Mouse (Mus musculus) G1E-ER4 (cell line): ENCODE measurements around the gene Rbfox1. TPM values are rescaled to one million over a fixed set of nuclear protein-coding genes. Genes with fewer than 3 reads are reported as not detected.

Experiments
- GATA1 ChIP-seq: IDR thresholded peaks from one replicate; pipeline ENCODE4 v1.8.0; 2012; ENCODE audit warnings: low read length, inconsistent platforms
- polyA plus RNA-seq: library from polyadenylated mRNA; stranded (reverse); fragments of >175 nt; gene quantifications from 2 replicates; pipeline ENCODE4 v1.2.3, GENCODE M21; 2012

Rbfox1 gene
- polyA plus RNA-seq, 1 experiment, result not detected

DNA sequence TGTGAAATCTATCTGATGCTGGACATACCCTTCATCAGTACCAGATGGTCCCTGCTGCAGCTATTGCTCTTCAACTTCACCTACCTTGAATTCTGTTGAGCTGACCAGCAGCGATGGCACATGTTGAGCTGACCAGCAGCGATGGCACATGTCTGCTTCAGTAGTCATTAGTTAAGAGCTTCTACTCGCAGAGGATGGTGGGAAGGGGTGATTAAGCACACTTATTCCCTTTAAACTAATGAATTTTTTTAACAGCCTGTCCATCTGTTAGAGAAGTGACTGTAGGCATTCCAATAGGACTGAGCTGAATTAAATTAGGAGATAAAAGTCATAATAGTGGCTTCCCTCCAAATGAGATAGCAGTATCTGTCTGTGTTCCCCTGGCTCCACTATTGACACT lies 517.7 kb downstream of the Rbfox1 start:
- TF ChIP-seq GATA1, result no peak

DNA sequence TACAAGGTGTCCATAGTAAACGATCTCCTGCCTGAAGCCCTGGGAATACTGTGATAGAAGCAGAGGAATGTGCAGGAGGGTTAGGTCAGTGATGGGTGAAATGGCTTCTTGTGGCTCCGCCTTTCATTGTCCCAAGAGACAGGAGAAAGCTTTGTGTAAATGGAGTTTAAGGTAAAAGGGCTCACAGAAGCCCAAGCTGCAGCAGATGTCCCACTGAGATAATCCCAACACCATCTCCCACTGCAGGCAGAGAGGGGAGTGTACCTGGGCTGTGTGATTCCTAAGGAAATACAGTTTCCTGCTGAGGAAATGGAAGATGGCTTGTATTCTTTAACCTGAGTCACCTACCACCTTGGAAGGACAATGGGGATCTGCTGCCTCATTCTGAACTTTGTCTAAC lies 529.7 kb downstream of the Rbfox1 start:
- no peak for TF ChIP-seq GATA1

DNA sequence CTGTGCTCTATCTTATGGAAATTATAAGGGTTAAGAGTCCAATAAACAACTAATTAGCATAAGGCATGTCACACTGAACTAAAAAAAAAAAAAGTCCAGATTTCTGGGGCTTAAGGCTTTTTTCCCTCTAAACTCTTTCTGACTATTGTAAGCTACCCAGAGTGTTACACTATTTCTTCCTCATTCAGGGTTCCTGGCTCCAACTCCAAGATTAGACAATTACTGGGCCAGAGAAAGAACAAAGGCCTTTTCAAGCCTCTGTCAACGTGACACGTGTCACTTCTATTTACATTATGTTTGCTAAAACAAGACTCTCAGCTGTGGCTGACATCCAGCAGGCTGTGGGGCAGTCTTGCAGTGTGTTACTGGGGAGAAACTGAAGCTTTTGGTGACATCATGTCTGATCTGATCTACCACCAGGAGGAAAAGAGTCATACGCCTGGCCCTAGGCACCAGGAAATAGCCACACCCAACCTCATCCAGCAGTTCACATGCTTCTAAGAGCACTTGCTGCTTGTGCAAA lies 536.5 kb downstream of the Rbfox1 start:
- no peak for TF ChIP-seq GATA1

DNA sequence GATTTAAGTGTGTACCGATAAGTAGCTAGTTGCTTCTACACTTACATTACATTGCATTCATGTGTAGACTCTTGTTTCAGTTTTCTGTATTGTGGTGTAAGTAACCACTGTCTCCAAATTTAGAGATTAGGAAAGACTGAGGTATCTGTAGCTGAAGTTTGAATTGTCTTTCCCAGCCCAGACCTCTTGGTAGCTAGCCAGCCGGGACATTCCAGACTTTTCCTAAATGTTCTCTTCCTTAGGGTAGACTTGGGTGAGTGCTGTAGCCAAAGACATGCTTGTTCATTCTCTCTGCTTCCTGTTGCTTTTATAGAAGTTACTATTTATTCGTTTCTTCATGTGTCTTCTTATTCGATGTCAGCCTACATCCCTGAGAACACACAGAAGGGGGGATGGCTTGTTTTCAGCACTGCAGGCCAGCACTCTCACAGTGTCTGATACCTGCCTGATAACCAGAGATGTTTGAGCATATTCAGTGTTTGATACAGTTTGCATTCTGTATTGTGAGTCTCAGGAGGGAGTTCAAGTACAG lies 538.8 kb downstream of the Rbfox1 start:
- TF ChIP-seq GATA1, result no peak

DNA sequence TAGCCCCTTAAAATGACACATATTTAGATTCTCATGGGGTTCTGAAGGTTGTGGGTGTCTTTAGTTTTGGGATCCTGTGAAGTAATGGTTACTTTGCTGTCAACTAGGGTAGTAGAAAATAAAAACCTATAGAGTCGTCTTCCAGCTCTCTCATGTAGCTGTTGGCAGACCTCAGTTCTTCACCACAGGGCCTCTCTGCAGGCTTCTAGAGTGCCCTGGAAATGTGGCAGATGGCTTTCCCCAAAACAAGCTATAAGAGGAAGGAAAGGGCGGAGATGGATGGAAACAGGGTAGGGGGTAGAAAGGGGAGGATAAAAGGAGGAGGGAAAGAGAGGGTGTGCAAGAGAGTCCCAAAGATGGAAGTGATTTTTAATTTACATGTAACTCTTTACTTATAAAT lies 539.6 kb downstream of the Rbfox1 start:
- TF ChIP-seq GATA1, result no peak

DNA sequence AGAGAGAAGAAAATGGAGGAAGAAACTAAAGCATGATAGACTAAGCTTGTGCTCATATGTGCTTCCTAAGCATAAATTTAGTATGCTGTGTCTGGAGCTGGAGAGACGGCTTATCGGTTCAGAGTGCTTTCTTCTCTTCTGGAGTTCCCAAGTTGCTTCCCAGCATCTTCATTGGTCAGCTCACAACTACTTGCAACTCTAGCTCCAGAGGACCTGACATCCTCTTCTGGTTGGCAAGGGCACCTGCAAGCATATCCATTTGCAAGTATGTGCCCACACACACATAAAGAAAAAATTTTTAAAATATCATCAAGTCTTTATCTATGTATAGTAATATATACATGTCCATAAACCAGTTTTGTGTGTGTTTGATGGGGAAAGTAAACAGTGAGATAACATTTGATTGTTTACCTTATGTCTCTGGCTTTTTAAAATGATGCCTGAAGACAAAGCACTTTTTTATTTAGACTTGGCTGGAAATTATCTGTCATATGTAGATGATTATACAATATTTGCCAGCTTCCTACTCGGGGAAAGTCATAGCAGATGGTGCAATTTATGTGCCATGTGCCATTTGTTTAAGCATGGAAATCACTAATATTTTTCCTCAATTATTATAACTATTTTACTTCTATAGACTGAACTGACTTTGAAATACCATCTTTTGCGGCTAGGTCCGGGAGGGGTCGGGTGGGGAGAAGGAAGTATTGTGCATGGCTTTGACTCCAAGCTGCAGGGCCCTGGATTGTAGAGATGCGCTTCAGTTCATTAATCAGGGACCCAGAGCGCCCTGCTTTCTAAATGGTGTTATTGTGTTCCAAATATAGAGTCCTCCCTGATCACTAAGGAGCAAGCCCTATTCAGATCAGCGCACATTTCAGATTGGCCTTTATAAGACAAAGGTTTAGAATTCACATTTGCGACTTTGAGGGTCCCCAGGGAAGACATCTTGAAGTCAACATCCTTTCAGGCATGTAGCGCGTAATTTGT lies 542.4 kb downstream of the Rbfox1 start:
- TF ChIP-seq GATA1, result no peak

DNA sequence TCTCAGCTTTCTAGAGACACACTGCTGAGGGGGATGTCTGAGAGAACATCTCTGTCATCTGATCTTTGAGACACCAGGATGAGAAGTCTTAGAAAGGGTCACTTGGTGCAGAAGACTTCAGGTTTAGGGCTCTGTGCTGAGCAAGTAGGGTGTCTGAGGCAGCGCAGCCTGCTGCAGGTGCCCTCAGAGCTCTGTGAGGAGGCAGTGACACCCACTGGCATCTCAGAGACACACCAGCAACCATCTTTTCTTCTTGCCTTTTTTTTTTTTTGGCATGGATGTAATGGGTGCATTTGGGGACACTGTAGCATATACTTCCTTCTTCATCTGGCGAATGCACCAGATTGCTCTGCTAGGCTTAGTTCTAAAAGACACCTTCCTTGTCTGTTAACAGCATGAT lies 545.8 kb downstream of the Rbfox1 start:
- no peak for TF ChIP-seq GATA1

DNA sequence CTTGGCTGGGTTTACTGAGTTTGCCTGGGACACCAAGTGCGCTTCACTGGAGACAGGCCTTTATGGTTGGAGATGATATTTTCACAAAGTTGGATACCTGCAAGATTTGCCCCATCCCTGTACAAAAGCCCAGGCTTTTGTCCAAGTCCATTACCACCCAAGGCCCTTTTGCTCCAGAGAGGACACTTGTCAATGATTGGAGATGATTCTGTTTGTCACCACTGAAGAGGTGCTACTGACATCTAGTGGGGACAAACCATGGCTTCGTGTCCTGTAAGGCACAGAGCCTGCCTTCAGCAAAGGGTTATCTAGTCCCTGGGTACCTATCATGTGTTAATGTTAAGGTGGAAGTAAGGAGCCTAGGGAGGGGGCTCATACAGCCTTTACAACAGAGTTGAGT lies 551.3 kb downstream of the Rbfox1 start:
- TF ChIP-seq GATA1, result no peak

DNA sequence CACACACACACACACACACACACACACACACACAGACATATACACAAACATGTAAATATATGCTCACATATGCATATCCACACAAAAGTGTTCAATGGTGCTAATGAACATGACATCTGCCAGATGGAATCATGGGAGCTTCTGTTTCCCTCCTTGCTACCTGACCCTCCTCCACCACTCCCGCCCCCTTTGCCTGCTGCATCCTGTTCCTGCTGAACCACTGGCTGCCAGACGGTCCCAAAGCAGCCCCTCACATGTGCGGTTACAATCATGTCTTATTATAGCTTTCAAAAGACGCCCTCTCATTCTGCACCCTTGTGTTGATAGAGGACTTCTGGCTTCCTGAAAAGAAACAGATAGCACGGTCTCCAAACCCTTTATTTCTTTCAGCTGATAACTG lies 563.1 kb downstream of the Rbfox1 start:
- TF ChIP-seq GATA1, result no peak

DNA sequence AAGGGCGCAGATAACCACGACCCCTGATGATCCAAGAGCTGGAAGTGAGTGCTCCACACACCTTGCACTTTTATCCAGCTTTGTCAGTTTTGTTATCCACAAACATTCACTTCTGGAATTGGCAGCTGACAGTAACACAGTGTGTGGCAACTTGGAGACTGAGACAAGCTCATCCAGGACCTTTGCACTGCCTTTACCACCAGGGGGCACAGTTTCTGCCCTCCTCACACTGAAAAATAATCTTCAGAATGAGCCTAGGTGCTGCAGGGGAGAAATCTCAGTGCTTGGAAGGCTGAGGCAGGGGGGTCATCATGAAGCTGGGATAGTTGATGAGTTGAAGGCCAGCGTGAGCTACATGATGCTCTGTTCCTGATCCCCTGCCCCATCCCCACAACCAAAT lies 570.2 kb downstream of the Rbfox1 start:
- no peak for TF ChIP-seq GATA1

DNA sequence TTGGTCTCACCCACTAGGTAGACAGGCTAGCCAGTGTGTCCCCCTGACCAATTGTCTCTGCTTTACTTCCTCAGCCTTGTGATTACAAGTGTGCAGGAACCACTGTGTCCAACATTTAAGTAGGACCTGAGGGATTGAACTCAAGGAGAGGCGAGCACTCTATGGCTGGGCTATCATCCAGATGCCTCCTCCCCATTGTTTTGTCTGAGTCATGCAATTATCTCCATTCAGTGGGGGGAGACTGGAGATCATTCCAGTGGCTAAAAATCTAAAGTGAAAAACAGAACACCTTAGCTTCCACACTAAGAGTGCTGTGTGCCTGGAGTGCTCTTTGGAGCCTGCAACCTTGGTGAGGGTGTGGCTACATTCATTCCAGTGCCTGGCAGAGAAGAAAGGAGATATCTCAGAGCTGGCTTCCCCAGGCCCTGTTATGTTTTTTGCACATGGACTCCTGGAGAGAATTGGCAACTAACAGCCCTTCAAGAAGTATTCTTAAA lies 594.0 kb downstream of the Rbfox1 start:
- no peak for TF ChIP-seq GATA1

DNA sequence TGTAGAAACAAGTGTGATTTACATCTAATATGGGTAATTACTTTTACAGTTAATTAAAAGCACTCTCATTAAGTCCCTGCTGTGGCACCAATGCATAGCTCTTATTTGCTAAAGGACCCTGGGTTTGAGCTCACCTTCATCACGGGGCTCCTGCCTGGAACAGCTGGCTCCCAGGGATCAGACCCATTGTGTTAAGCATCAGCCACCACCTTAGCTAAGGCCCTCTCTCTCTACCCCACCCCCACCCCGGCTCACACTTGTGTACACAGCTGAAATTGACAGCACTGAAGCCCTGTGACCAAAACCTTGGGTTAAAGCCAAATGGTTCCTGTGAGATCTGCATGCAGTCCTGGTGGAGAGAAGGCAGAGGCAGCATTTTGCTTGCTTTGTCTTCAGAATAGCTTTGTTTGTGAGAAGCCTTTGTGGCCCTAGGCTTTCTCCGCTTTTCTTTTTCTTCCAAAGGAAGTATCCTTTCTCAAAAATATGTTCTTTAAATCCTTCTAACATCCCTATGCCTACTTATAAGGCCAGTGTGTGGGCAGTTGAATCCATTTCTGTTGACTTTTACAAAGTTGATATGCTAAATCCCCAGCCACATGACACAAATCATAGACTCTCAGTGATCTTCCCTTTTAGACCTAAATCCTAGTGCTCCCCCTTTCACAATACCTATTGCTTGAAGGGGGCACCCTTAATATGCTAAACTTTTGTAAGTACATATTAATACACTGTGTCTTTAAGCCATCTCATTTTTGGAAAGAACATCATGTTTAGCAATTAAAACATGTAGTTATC lies 594.7 kb downstream of the Rbfox1 start:
- TF ChIP-seq GATA1, result no peak

DNA sequence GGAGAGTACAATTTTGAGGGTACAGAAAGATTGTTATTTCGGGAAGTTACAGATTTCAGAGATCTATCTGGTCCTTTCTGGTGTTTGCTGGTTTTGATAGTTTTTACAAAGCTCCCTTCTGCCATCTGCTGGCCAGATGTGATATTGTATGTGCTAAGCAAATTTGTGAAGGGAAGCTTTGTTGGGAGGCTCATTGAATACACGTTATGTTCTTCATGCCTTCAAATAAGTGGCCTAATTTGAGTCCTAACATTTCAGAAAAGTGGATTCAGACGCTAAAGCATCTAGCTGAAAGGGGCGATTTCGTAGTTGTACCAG lies 595.2 kb downstream of the Rbfox1 start:
- no peak for TF ChIP-seq GATA1

DNA sequence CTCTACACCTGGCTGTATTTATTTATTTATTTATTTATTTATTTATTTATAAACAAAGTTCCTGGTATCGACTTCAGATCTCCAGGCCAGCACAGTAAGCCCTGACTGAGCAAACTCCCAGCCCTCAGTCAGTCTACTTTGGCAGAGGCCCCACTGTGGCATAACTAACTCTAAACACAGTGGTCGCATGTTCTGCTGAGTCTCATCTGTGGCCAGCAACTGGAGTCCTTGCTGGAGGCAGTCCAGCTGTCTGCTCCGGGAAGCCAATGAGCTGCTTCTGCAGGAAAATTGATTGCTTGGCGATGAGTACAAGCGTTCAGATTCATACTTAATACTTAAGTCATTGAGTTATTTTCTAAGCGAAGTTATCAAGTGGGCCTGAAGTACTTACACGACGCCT lies 598.5 kb downstream of the Rbfox1 start:
- TF ChIP-seq GATA1, result no peak

DNA sequence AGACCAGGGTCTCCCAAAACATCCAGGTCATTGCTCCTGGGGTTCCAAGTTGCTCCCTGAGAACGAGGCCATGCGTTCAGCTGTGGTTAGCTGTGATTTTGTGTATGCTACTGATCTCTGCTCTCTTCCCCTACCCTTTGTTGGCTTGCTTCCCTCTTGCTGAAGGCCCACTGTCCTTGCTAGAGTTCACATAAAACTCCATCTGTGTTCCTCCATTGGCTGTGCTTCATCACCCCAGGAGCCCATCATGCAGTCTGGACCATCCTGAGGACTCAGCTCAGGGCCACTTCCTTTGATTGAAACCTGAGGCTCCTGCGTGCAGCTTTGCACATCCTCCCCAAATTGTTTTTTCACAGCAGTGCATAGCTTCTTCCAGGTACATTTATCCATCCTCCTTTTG lies 600.5 kb downstream of the Rbfox1 start:
- no peak for TF ChIP-seq GATA1

DNA sequence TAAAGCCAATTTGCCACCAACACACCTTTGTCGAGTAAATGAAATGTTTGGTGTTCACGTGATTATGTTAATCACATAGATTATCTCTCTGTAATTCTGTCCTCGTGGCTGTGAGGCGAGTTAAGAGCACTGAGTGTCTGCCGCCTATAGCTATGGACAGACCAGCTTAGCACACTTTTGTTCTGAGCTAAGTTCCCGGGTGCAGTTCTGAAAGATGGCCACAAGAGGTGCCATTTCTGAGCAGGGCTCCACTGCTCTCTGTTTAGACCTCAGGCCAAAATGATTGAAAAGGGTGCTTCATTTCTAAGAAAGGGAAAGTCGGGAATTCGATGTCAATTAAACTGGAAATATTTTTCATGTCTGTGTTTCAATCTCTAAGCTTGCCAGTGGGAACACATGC lies 617.1 kb downstream of the Rbfox1 start:
- TF ChIP-seq GATA1, result no peak
